Mouse (Mus musculus): ENCODE results near the gene Gmeb2.

- no peak for TF ChIP-seq CTCF (IDR thresholded peaks at IDR 0.05; ENCODE audit: low read depth)
- TF ChIP-seq EP300 (IDR thresholded peaks at IDR 0.05; ENCODE audit: low read depth) = no peak
These were observed 26.4 kb upstream of the Gmeb2 start, which contains the start of gene Stmn3 for GRCm38 (mm10) chr2:181314080-181314810.

All from liver, postnatal 0 days (tissue).